Mouse (Mus musculus): ENCODE results near the gene Prkca.
"Not testable (repeated sequence)": the region's sequence is repeated elsewhere in the genome, so short reads cannot be mapped to it uniquely, and the experiment has no call there.

Prkca gene

GRCm38 (mm10) chr11:108118221-108118620, 225.5 kb downstream of the Prkca start:
- DNase-seq (ENCODE audit: low spot score): no peak

GRCm38 (mm10) chr11:108117360-108118050, 226.2 kb downstream of the Prkca start:
- DNase-seq (ENCODE audit: low spot score): no peak

- DNase-seq (ENCODE audit: low spot score): no peak
These were observed 229.6 kb downstream of the Prkca start for GRCm38 (mm10) chr11:108114091-108114490.

GRCm38 (mm10) chr11:108112437-108112836, 231.3 kb downstream of the Prkca start:
- no peak for DNase-seq (ENCODE audit: low spot score)

- DNase-seq (ENCODE audit: low spot score): no peak
These were observed 239.6 kb downstream of the Prkca start for GRCm38 (mm10) chr11:108104085-108104484.

GRCm38 (mm10) chr11:108101280-108101950, 242.3 kb downstream of the Prkca start:
- DNase-seq (ENCODE audit: low spot score): no peak

- DNase-seq (ENCODE audit: low spot score): no peak
These were observed 245.4 kb downstream of the Prkca start for GRCm38 (mm10) chr11:108098306-108098705.

GRCm38 (mm10) chr11:108094796-108095195, 248.9 kb downstream of the Prkca start:
- DNase-seq (ENCODE audit: low spot score): no peak

GRCm38 (mm10) chr11:108093248-108093647, 250.5 kb downstream of the Prkca start:
- no peak for DNase-seq (ENCODE audit: low spot score)

- DNase-seq (ENCODE audit: low spot score): no peak
These were observed 252.5 kb downstream of the Prkca start for GRCm38 (mm10) chr11:108091238-108091637.

- DNase-seq (ENCODE audit: low spot score): peak; percentile 23
These were observed 253.0 kb downstream of the Prkca start for GRCm38 (mm10) chr11:108090706-108091105.

GRCm38 (mm10) chr11:108088063-108088462, 255.7 kb downstream of the Prkca start:
- no peak for DNase-seq (ENCODE audit: low spot score)

GRCm38 (mm10) chr11:108087105-108087700, 256.5 kb downstream of the Prkca start:
- not testable (repeated sequence) for DNase-seq (ENCODE audit: low spot score)

- no peak for DNase-seq (ENCODE audit: low spot score)
These were observed 261.1 kb downstream of the Prkca start for GRCm38 (mm10) chr11:108082673-108083072.

GRCm38 (mm10) chr11:108079946-108080650, 263.6 kb downstream of the Prkca start:
- no peak for DNase-seq (ENCODE audit: low spot score)

- no peak for DNase-seq (ENCODE audit: low spot score)
These were observed 264.3 kb downstream of the Prkca start for GRCm38 (mm10) chr11:108079454-108079853.

GRCm38 (mm10) chr11:108077514-108077913, 266.2 kb downstream of the Prkca start:
- no peak for DNase-seq (ENCODE audit: low spot score)

GRCm38 (mm10) chr11:108072606-108073243, 271.0 kb downstream of the Prkca start:
- peak; percentile 23 for DNase-seq (ENCODE audit: low spot score)

GRCm38 (mm10) chr11:108071230-108071629, 272.5 kb downstream of the Prkca start:
- no peak for DNase-seq (ENCODE audit: low spot score)

GRCm38 (mm10) chr11:108070038-108070437, 273.7 kb downstream of the Prkca start:
- DNase-seq (ENCODE audit: low spot score): no peak

GRCm38 (mm10) chr11:108068430-108068829, 275.3 kb downstream of the Prkca start:
- DNase-seq (ENCODE audit: low spot score): no peak

- no peak for DNase-seq (ENCODE audit: low spot score)
These were observed 276.6 kb downstream of the Prkca start for GRCm38 (mm10) chr11:108067161-108067560.
